ENCODE assay signal across 38 mouse cellular contexts in genomic region chr14:54678657-54679304, GRCm38 (mm10). TPM values are rescaled to one million over a fixed set of nuclear protein-coding genes. Genes with fewer than 3 reads are reported as not detected.
DNase-seq lines count a peak whose midpoint lies in the region; ATAC-seq and TF ChIP-seq lines count a peak whose summit lies in the region.
"Had no signal": no experiment of that assay in that cellular context is flagged by ENCODE, and none has a peak within 500 bp of the region (broad histone marks: within the 10 kb centered on the region; RNA-seq: fewer than 3 reads in every experiment).

No protein-coding gene starts in this region.

- peak; percentile 34; the same call in 1 of the 2 replicates for ATAC-seq in hindbrain, embryonic 15.5 days (ENCODE audit: low FRiP score, low read depth)
- ATAC-seq in hindbrain, embryonic 12.5 days (ENCODE audit: low FRiP score): no peak
- no peak for ATAC-seq in liver, embryonic 11.5 days (replicated peaks; ENCODE audit: low FRiP score)
- ATAC-seq in liver, embryonic 12.5 days: peak; percentile 65; the same call in 1 of the 2 replicates
- peak; percentile 77 for ATAC-seq in liver, postnatal 0 days
- ATAC-seq: activated CD4-positive, CD25-positive, alpha-beta regulatory T cell, adult 4 months; forebrain, embryonic 16.5 days; midbrain, embryonic 16.5 days had no signal

- peak; percentile 29 for DNase-seq in liver
- DNase-seq in liver, embryonic 11.5 days (ENCODE audit: low spot score): no peak
- DNase-seq in liver, postnatal 0 days: peak; percentile 31
- DNase-seq in left cerebral cortex, postnatal 10 days (ENCODE audit: extremely low spot score in 1 of 2, low spot score in 2 of 2): no peak
- DNase-seq in gastrocnemius, postnatal 10 days: no peak
- DNase-seq: adrenal gland, adult 2 months; adrenal gland, postnatal 36 days; cerebellum, adult 18-20 months; cerebellum, postnatal 10 days; gastrocnemius, adult 2 months; left cerebral cortex, postnatal 4 days; retina, postnatal 1 day; right cerebral cortex, postnatal 14 days; thymus, adult 18-20 months; thymus, postnatal 25 days had no signal

- no peak overlapping the region for H3K9ac ChIP-seq in hindbrain, embryonic 15.5 days
- H3K9ac ChIP-seq in hindbrain, embryonic 12.5 days: no peak overlapping the region
- H3K9ac ChIP-seq in liver, embryonic 11.5 days (ENCODE audit: low read depth, low read length): no peak overlapping the region
- no peak overlapping the region for H3K9ac ChIP-seq in liver, embryonic 12.5 days
- no peak overlapping the region for H3K9ac ChIP-seq in liver, postnatal 0 days (replicated peaks)
- H3K9ac ChIP-seq: heart, embryonic 15.5 days; hindbrain, embryonic 13.5 days; lung, embryonic 15.5 days; neural tube, embryonic 13.5 days; stomach, embryonic 15.5 days had no signal

- H3K4me2 ChIP-seq in hindbrain, embryonic 15.5 days: no peak overlapping the region
- no peak overlapping the region for H3K4me2 ChIP-seq in hindbrain, embryonic 12.5 days (replicated peaks)
- H3K4me2 ChIP-seq in liver, embryonic 11.5 days: no peak overlapping the region
- H3K4me2 ChIP-seq in liver, embryonic 12.5 days: no peak overlapping the region
- no peak overlapping the region for H3K4me2 ChIP-seq in liver, postnatal 0 days (ENCODE audit: low read depth, low read length)
- H3K4me2 ChIP-seq: heart, embryonic 15.5 days; hindbrain, embryonic 13.5 days; lung, embryonic 15.5 days; neural tube, embryonic 13.5 days; stomach, embryonic 15.5 days had no signal

- 0 out of 2 replicates have a peak, but pooled peaks cover 8% of the 10 kb centered on the region for H3K4me1 ChIP-seq in hindbrain, embryonic 15.5 days (replicated peaks)
- H3K4me1 ChIP-seq in hindbrain, embryonic 12.5 days: no peaks in the 10 kb centered on the region
- 0 out of 2 replicates have a peak, but pooled peaks cover 7% of the 10 kb centered on the region for H3K4me1 ChIP-seq in liver, embryonic 11.5 days (replicated peaks; ENCODE audit: control insufficient read depth, insufficient read depth, low read length)
- H3K4me1 ChIP-seq in liver, embryonic 12.5 days: peaks cover 21% of the 10 kb centered on the region
- peaks cover 4% of the 10 kb centered on the region; the same call in 1 of the 2 replicates for H3K4me1 ChIP-seq in liver, postnatal 0 days (ENCODE audit: insufficient read depth)
- H3K4me1 ChIP-seq: lung, embryonic 15.5 days; midbrain, embryonic 10.5 days; stomach, embryonic 15.5 days had no signal

- intact Hi-C loops in left cerebral cortex, postnatal 10 days (cut with DNase I): no loop called here

- no peak overlapping the region for H3K4me3 ChIP-seq in hindbrain, embryonic 15.5 days
- no peak overlapping the region for H3K4me3 ChIP-seq in hindbrain, embryonic 12.5 days
- H3K4me3 ChIP-seq in liver, embryonic 11.5 days (ENCODE audit: low read depth, low read length): no peak overlapping the region
- no peak overlapping the region for H3K4me3 ChIP-seq in liver, embryonic 12.5 days
- H3K4me3 ChIP-seq in liver, postnatal 0 days (ENCODE audit: low read depth, low read length): no peak overlapping the region
- H3K4me3 ChIP-seq: erythroblast, embryonic 14.5 days; gastrocnemius, adult 2 months; heart, embryonic 15.5 days; hindbrain, embryonic 13.5 days; lung, embryonic 15.5 days; midbrain, embryonic 10.5 days; neural tube, embryonic 13.5 days; stomach, embryonic 15.5 days had no signal

- TF ChIP-seq CTCF in liver, postnatal 0 days (IDR thresholded peaks at IDR 0.05; ENCODE audit: low read depth): no peak

- H3K27ac ChIP-seq in hindbrain, embryonic 15.5 days (replicated peaks): no peak overlapping the region
- no peak overlapping the region for H3K27ac ChIP-seq in hindbrain, embryonic 12.5 days
- H3K27ac ChIP-seq in liver, embryonic 11.5 days (ENCODE audit: low read depth, low read length): no peak overlapping the region
- no peak overlapping the region for H3K27ac ChIP-seq in liver, embryonic 12.5 days
- 0 out of 2 replicates have a peak overlapping the region, but pooled peaks have one; percentile 9 for H3K27ac ChIP-seq in liver, postnatal 0 days (ENCODE audit: low read depth)
- H3K27ac ChIP-seq: gastrocnemius, adult 2 months; heart, embryonic 15.5 days; hindbrain, embryonic 13.5 days; lung, embryonic 15.5 days; midbrain, embryonic 10.5 days; neural tube, embryonic 13.5 days; stomach, embryonic 15.5 days had no signal

- 77% methylated on average over 16 of the region's 16 CpGs for WGBS in hindbrain, embryonic 15.5 days
- WGBS in hindbrain, embryonic 12.5 days: 84% methylated on average over 16 of the region's 16 CpGs
- 83% methylated on average over 16 of the region's 16 CpGs for WGBS in liver, embryonic 11.5 days
- 86% methylated on average over 16 of the region's 16 CpGs for WGBS in liver, embryonic 12.5 days (ENCODE audit: insufficient replicate concordance)
- WGBS in liver, postnatal 0 days (ENCODE audit: insufficient replicate concordance): 69% methylated on average over 16 of the region's 16 CpGs

- H3K9me3 ChIP-seq in hindbrain, embryonic 15.5 days: no peaks in the 10 kb centered on the region
- H3K9me3 ChIP-seq in hindbrain, embryonic 12.5 days (replicated peaks): no peaks in the 10 kb centered on the region
- no peaks in the 10 kb centered on the region for H3K9me3 ChIP-seq in liver, embryonic 11.5 days (ENCODE audit: control insufficient read depth, low read length)
- no peaks in the 10 kb centered on the region for H3K9me3 ChIP-seq in liver, embryonic 12.5 days (replicated peaks)
- H3K9me3 ChIP-seq in liver, postnatal 0 days (ENCODE audit: low read length): no peaks in the 10 kb centered on the region
- H3K9me3 ChIP-seq: heart, embryonic 15.5 days; hindbrain, embryonic 13.5 days; lung, embryonic 15.5 days; midbrain, embryonic 10.5 days; neural tube, embryonic 13.5 days; stomach, embryonic 15.5 days had no signal

- H3K36me3 ChIP-seq in hindbrain, embryonic 15.5 days: peaks cover 53% of the 10 kb centered on the region
- peaks cover 53% of the 10 kb centered on the region for H3K36me3 ChIP-seq in hindbrain, embryonic 12.5 days
- peaks cover 36% of the 10 kb centered on the region for H3K36me3 ChIP-seq in liver, embryonic 11.5 days (ENCODE audit: control insufficient read depth, insufficient read depth, low read length)
- peaks cover 92% of the 10 kb centered on the region for H3K36me3 ChIP-seq in liver, embryonic 12.5 days
- peaks cover 59% of the 10 kb centered on the region for H3K36me3 ChIP-seq in liver, postnatal 0 days (replicated peaks; ENCODE audit: insufficient read depth, low read length)

- no peak for TF ChIP-seq EP300 in liver, postnatal 0 days (IDR thresholded peaks at IDR 0.05; ENCODE audit: low read depth)

- H3K27me3 ChIP-seq in hindbrain, embryonic 15.5 days: no peaks in the 10 kb centered on the region
- H3K27me3 ChIP-seq in hindbrain, embryonic 12.5 days: no peaks in the 10 kb centered on the region
- no peaks in the 10 kb centered on the region for H3K27me3 ChIP-seq in liver, embryonic 11.5 days (replicated peaks; ENCODE audit: control insufficient read depth, insufficient read depth, low read length)
- H3K27me3 ChIP-seq in liver, embryonic 12.5 days (replicated peaks): no peaks in the 10 kb centered on the region
- H3K27me3 ChIP-seq in liver, postnatal 0 days (ENCODE audit: insufficient read depth, low read length): no peaks in the 10 kb centered on the region
- H3K27me3 ChIP-seq: heart, embryonic 15.5 days; hindbrain, embryonic 13.5 days; lung, embryonic 15.5 days; neural tube, embryonic 13.5 days; stomach, embryonic 15.5 days had no signal

RNA-seq across cellular contexts. Expression of gene 1700123O20Rik, which starts 7.2 kb away (rescaled TPM):
- polyA plus RNA-seq in hindbrain, embryonic 15.5 days (2015; fragmentation: Nextera tagmentation; extraction: Ambion mirVana): 67.6 and 68.3 TPM in 2 replicates
- polyA plus RNA-seq in hindbrain, embryonic 12.5 days (2016; fragmentation: Nextera tagmentation; extraction: Ambion mirVana): 83.3 and 86.4 TPM in 2 replicates
- 76.1 and 81.1 TPM in 2 replicates for polyA plus RNA-seq in liver, embryonic 11.5 days (2014; fragmentation: Nextera tagmentation; extraction: Ambion mirVana)
- 51.6 and 53.9 TPM in 2 replicates for polyA plus RNA-seq in liver, embryonic 12.5 days (2016; fragmentation: Nextera tagmentation; extraction: Ambion mirVana)
- polyA plus RNA-seq in liver, postnatal 0 days (2015; fragmentation: Nextera tagmentation; extraction: Ambion mirVana): 50.9 and 53.3 TPM in 2 replicates
- 10 to 100 TPM; 23.6 to 25.1 TPM for total RNA-seq in left cerebral cortex, postnatal 10 days (2021)
- 10 to 100 TPM; 16.2 to 16.9 TPM for total RNA-seq in gastrocnemius, postnatal 10 days (2021)

RNA-seq across cellular contexts. Expression of gene Acin1, which starts 8.0 kb away (rescaled TPM):
- 124 and 137 TPM in 2 replicates for polyA plus RNA-seq in hindbrain, embryonic 15.5 days (2015; fragmentation: Nextera tagmentation; extraction: Ambion mirVana)
- polyA plus RNA-seq in hindbrain, embryonic 12.5 days (2016; fragmentation: Nextera tagmentation; extraction: Ambion mirVana): 158 and 168 TPM in 2 replicates
- polyA plus RNA-seq in liver, embryonic 11.5 days (2014; fragmentation: Nextera tagmentation; extraction: Ambion mirVana): 98.8 and 109 TPM in 2 replicates
- 74.1 and 76.0 TPM in 2 replicates for polyA plus RNA-seq in liver, embryonic 12.5 days (2016; fragmentation: Nextera tagmentation; extraction: Ambion mirVana)
- 28.4 and 38.0 TPM in 2 replicates for polyA plus RNA-seq in liver, postnatal 0 days (2015; fragmentation: Nextera tagmentation; extraction: Ambion mirVana)
- 100 to 1,000 TPM; 195 to 199 TPM for total RNA-seq in left cerebral cortex, postnatal 10 days (2021)
- total RNA-seq in gastrocnemius, postnatal 10 days (2021): 100 to 1,000 TPM in 1 of 2 experiments, 10 to 100 TPM in 1; 90.7 to 110 TPM

RNA-seq across cellular contexts. Expression of gene Gm29776, which starts 19.9 kb away (rescaled TPM):
- 0.28 and 0.30 TPM in 2 replicates for polyA plus RNA-seq in hindbrain, embryonic 15.5 days (2015; fragmentation: Nextera tagmentation; extraction: Ambion mirVana)
- 0.16 and 0.21 TPM in 2 replicates for polyA plus RNA-seq in hindbrain, embryonic 12.5 days (2016; fragmentation: Nextera tagmentation; extraction: Ambion mirVana)
- polyA plus RNA-seq in liver, embryonic 11.5 days (2014; fragmentation: Nextera tagmentation; extraction: Ambion mirVana): 0.07 TPM in 1 of 2 replicates, not detected in the other
- 0.05 TPM in 1 of 2 replicates, not detected in the other for polyA plus RNA-seq in liver, embryonic 12.5 days (2016; fragmentation: Nextera tagmentation; extraction: Ambion mirVana)
- not detected in 2 replicates for polyA plus RNA-seq in liver, postnatal 0 days (2015; fragmentation: Nextera tagmentation; extraction: Ambion mirVana)
- under 1 TPM; 0.15 to 0.22 TPM for total RNA-seq in left cerebral cortex, postnatal 10 days (2021)
- not detected for total RNA-seq in gastrocnemius, postnatal 10 days (2021)
- total RNA-seq: adrenal gland, adult 2 months; gastrocnemius, adult 2 months; granulocyte monocyte progenitor cell, adult 5-6 weeks; heart, postnatal 25 days; layer of hippocampus, postnatal 25 days; left cerebral cortex, adult 8-10 months; left cerebral cortex, postnatal 4 days; megakaryocyte progenitor cell, adult 5-6 weeks; MEL had no signal
- polyA plus RNA-seq: activated CD4-positive, CD25-positive, alpha-beta regulatory T cell, adult 4 months; erythroblast, embryonic 14.5 days; midbrain, embryonic 10.5 days; small intestine, adult 2 months had no signal

RNA-seq across cellular contexts. Expression of gene Cebpe, which starts 33.2 kb away (rescaled TPM):
- not detected in 2 replicates for polyA plus RNA-seq in hindbrain, embryonic 15.5 days (2015; fragmentation: Nextera tagmentation; extraction: Ambion mirVana)
- 0.31 TPM in 1 of 2 replicates, not detected in the other for polyA plus RNA-seq in hindbrain, embryonic 12.5 days (2016; fragmentation: Nextera tagmentation; extraction: Ambion mirVana)
- polyA plus RNA-seq in liver, embryonic 11.5 days (2014; fragmentation: Nextera tagmentation; extraction: Ambion mirVana): 2.0 and 3.1 TPM in 2 replicates
- 3.3 and 3.7 TPM in 2 replicates for polyA plus RNA-seq in liver, embryonic 12.5 days (2016; fragmentation: Nextera tagmentation; extraction: Ambion mirVana)
- polyA plus RNA-seq in liver, postnatal 0 days (2015; fragmentation: Nextera tagmentation; extraction: Ambion mirVana): 13.7 and 15.0 TPM in 2 replicates
- total RNA-seq in left cerebral cortex, postnatal 10 days (2021): not detected
- under 1 TPM in 1 of 2 experiments, not detected in 1; 0.50 TPM for total RNA-seq in gastrocnemius, postnatal 10 days (2021)
- total RNA-seq: adrenal gland, adult 2 months; adrenal gland, postnatal 36 days; gastrocnemius, adult 2 months; heart, postnatal 25 days; layer of hippocampus, adult 8-10 months; layer of hippocampus, postnatal 25 days; left cerebral cortex, adult 8-10 months; left cerebral cortex, postnatal 4 days; MEL had no signal
- polyA plus RNA-seq: activated CD4-positive, CD25-positive, alpha-beta regulatory T cell, adult 4 months; cortical plate, adult 2 months; forebrain, embryonic 11.5 days; forebrain, embryonic 16.5 days; hindbrain, embryonic 13.5 days; lung, embryonic 15.5 days; midbrain, embryonic 16.5 days; neural tube, embryonic 13.5 days had no signal

RNA-seq across cellular contexts. Expression of gene Cdh24, which starts 37.6 kb away (rescaled TPM):
- 12.2 and 12.6 TPM in 2 replicates for polyA plus RNA-seq in hindbrain, embryonic 15.5 days (2015; fragmentation: Nextera tagmentation; extraction: Ambion mirVana)
- polyA plus RNA-seq in hindbrain, embryonic 12.5 days (2016; fragmentation: Nextera tagmentation; extraction: Ambion mirVana): 10.3 and 10.9 TPM in 2 replicates
- 1.7 and 1.9 TPM in 2 replicates for polyA plus RNA-seq in liver, embryonic 11.5 days (2014; fragmentation: Nextera tagmentation; extraction: Ambion mirVana)
- polyA plus RNA-seq in liver, embryonic 12.5 days (2016; fragmentation: Nextera tagmentation; extraction: Ambion mirVana): 0.61 and 1.0 TPM in 2 replicates
- polyA plus RNA-seq in liver, postnatal 0 days (2015; fragmentation: Nextera tagmentation; extraction: Ambion mirVana): 0.09 and 0.11 TPM in 2 replicates
- 10 to 100 TPM; 11.8 to 15.4 TPM for total RNA-seq in left cerebral cortex, postnatal 10 days (2021)
- total RNA-seq in gastrocnemius, postnatal 10 days (2021): 1 to 10 TPM in 1 of 2 experiments, under 1 TPM in 1; 0.96 to 1.8 TPM

Comparison
In these comparisons a context has a peak if more than half of its experiments do, and no peak if none do; other contexts are left out.
1. ATAC-seq: peak in hindbrain, embryonic 15.5 days (single experiment), liver, embryonic 12.5 days (single experiment) and liver, postnatal 0 days (single experiment); none in hindbrain, embryonic 12.5 days (single experiment) and liver, embryonic 11.5 days (single experiment).
2. DNase-seq: peak in liver (single experiment) and liver, postnatal 0 days (single experiment); none in liver, embryonic 11.5 days (single experiment), left cerebral cortex, postnatal 10 days (0 of 2) and gastrocnemius, postnatal 10 days (single experiment).